Mouse (Mus musculus) intestine, embryonic 15.5 days (tissue): Measurements from ENCODE around the gene Ctns. TPM values are rescaled to one million over a fixed set of nuclear protein-coding genes. Genes with fewer than 3 reads are reported as not detected.

Experiments
- ATAC-seq: fragments of 200-750 bp; cut with Nextera tagmentation; 2 replicates; pipeline ENCODE4 v1.8.0; 2017; ENCODE audit warnings: moderate TSS enrichment, moderate library complexity
- H3K27ac ChIP-seq: fragments of 300-500 bp; sonication (generic); 2 replicates; pipeline ENCODE4 v1.5.1; 2015; ENCODE audit warnings: mild to moderate bottlenecking, inconsistent platforms
- H3K27me3 ChIP-seq: fragments of 300-500 bp; sonication (generic); replicated peaks from 2 replicates; pipeline ENCODE4 v1.6.1; 2015; ENCODE audit warnings: inconsistent platforms
- H3K36me3 ChIP-seq: fragments of 300-500 bp; sonication (generic); 2 replicates; pipeline ENCODE4 v1.6.1; 2015; ENCODE audit warnings: inconsistent platforms
- H3K4me1 ChIP-seq: fragments of 300-500 bp; sonication (generic); replicated peaks from 2 replicates; pipeline ENCODE4 v1.6.1; 2015; ENCODE audit warnings: inconsistent platforms
- H3K4me2 ChIP-seq: fragments of 300-500 bp; sonication (generic); replicated peaks from 2 replicates; pipeline ENCODE4 v1.6.1; 2015; ENCODE audit warnings: mild to moderate bottlenecking, inconsistent platforms
- H3K4me3 ChIP-seq: fragments of 300-500 bp; sonication (generic); replicated peaks from 2 replicates; pipeline ENCODE4 v1.5.1; 2015; ENCODE audit warnings: inconsistent platforms
- H3K9ac ChIP-seq: fragments of 300-500 bp; sonication (generic); 2 replicates; pipeline ENCODE4 v1.6.1; 2015; ENCODE audit warnings: inconsistent platforms
- H3K9me3 ChIP-seq: fragments of 300-500 bp; sonication (generic); 2 replicates; pipeline ENCODE4 v1.6.1; 2016; ENCODE audit warnings: inconsistent platforms
- WGBS: fragments of 180-500 bp; shearing (Covaris S2); methylation state at CpG from one replicate; pipeline ENCODE4 v1.1.7; 2015; 5-methylcytosine and 5-hydroxymethylcytosine counted together
- polyA plus RNA-seq: library from polyadenylated mRNA; unstranded; fragments of >200 nt; fragmentation: Nextera tagmentation; extraction: Ambion mirVana; gene quantifications from 2 replicates; pipeline ENCODE4 v1.2.1, GENCODE M21; 2015

Ctns gene
- polyA plus RNA-seq, 1 experiment from 2014 or later = 23.8 TPM

- H3K4me3 ChIP-seq = no peak overlapping the region
- WGBS = 87% methylated on average over 4 of the region's 4 CpGs
- H3K4me2 ChIP-seq = no peak overlapping the region
- no peak overlapping the region for H3K27ac ChIP-seq
- H3K27me3 ChIP-seq = peaks cover 22% of the 10 kb centered on the region
- no peaks in the 10 kb centered on the region for H3K9me3 ChIP-seq
- ATAC-seq = no peak
- H3K4me1 ChIP-seq = peaks cover 3% of the 10 kb centered on the region; the same call in 1 of the 2 replicates
- no peak overlapping the region for H3K9ac ChIP-seq
- H3K36me3 ChIP-seq = no peaks in the 10 kb centered on the region
These were observed 37.2 kb downstream of the Ctns start for GRCm38 (mm10) chr11:73161616-73162015.

GRCm38 (mm10) chr11:73160811-73161200 lies 38.0 kb downstream of the Ctns start:
- peak; percentile 58; the same call in 1 of the 2 replicates for ATAC-seq
- peak overlapping the region; percentile 88 for H3K4me2 ChIP-seq
- H3K36me3 ChIP-seq = no peaks in the 10 kb centered on the region
- H3K9ac ChIP-seq = no peak overlapping the region
- H3K4me1 ChIP-seq = peaks cover 3% of the 10 kb centered on the region; the same call in 1 of the 2 replicates
- H3K27ac ChIP-seq = no peak overlapping the region
- no peaks in the 10 kb centered on the region for H3K9me3 ChIP-seq
- peaks cover 22% of the 10 kb centered on the region for H3K27me3 ChIP-seq
- peak overlapping the region; percentile 42; the same call in 1 of the 2 replicates for H3K4me3 ChIP-seq
- WGBS = 22% methylated on average over 6 of the region's 6 CpGs

- peak within 1 kb of the TSS; percentile 88 for H3K4me2 ChIP-seq
- 3% methylated on average over 49 of the region's 49 CpGs for WGBS
- H3K4me3 ChIP-seq = peak within 1 kb of the TSS; percentile 42
- H3K27me3 ChIP-seq = peaks cover 22% of the 10 kb centered on the region
- H3K36me3 ChIP-seq = no peaks in the 10 kb centered on the region
- peaks cover 3% of the 10 kb centered on the region; the same call in 1 of the 2 replicates for H3K4me1 ChIP-seq
- H3K9ac ChIP-seq = peak within 1 kb of the TSS; percentile 45; the same call in 1 of the 2 replicates
- H3K9me3 ChIP-seq = no peaks in the 10 kb centered on the region
- no peak within 1 kb of the TSS for H3K27ac ChIP-seq
- peak; percentile 88 for ATAC-seq
These were observed 38.7 kb downstream of the Ctns start, which contains the start of gene P2rx5 for GRCm38 (mm10) chr11:73159957-73160810. Gene P2rx5, plus strand, starts transcription at chr11:73160421.

GRCm38 (mm10) chr11:73155071-73155470 lies 43.8 kb downstream of the Ctns start:
- no peak overlapping the region for H3K4me2 ChIP-seq
- no peak overlapping the region for H3K9ac ChIP-seq
- no peaks in the 10 kb centered on the region for H3K9me3 ChIP-seq
- no peak overlapping the region for H3K27ac ChIP-seq
- H3K27me3 ChIP-seq = peaks cover 10% of the 10 kb centered on the region
- no peak overlapping the region for H3K4me3 ChIP-seq
- no peak for ATAC-seq
- no peaks in the 10 kb centered on the region; the same call in 1 of the 2 replicates for H3K4me1 ChIP-seq
- no peaks in the 10 kb centered on the region for H3K36me3 ChIP-seq
- WGBS = 79% methylated on average over 6 of the region's 6 CpGs

- Histone ChIP-seq H3K4me1 (no peaks in the 10 kb centered on the region), H3K27me3 (no peaks in the 10 kb centered on the region), H3K9ac (no peak overlapping the region), H3K4me3 (no peak overlapping the region), H3K36me3 (no peaks in the 10 kb centered on the region), H3K9me3 (no peaks in the 10 kb centered on the region), H3K27ac (no peak overlapping the region), H3K4me2 (no peak overlapping the region)
- no peak for ATAC-seq
- WGBS = 83% methylated on average over 9 of the region's 9 CpGs
These were observed 50.6 kb downstream of the Ctns start for GRCm38 (mm10) chr11:73148209-73148608.

- no peak overlapping the region for H3K4me3 ChIP-seq
- no peaks in the 10 kb centered on the region for H3K36me3 ChIP-seq
- no peak overlapping the region for H3K27ac ChIP-seq
- no peak overlapping the region for H3K4me2 ChIP-seq
- no peak overlapping the region for H3K9ac ChIP-seq
- no peaks in the 10 kb centered on the region for H3K4me1 ChIP-seq
- whole genome bisulfite sequencing = 58% methylated on average over 7 of the region's 7 CpGs
- H3K27me3 ChIP-seq = no peaks in the 10 kb centered on the region
- ATAC-seq = no peak
- no peaks in the 10 kb centered on the region for H3K9me3 ChIP-seq
These were observed 51.9 kb downstream of the Ctns start for GRCm38 (mm10) chr11:73146975-73147365.

GRCm38 (mm10) chr11:73146026-73146974 lies 52.5 kb downstream of the Ctns start:
- no peak overlapping the region for H3K9ac ChIP-seq
- no peaks in the 10 kb centered on the region for H3K27me3 ChIP-seq
- no peaks in the 10 kb centered on the region for H3K4me1 ChIP-seq
- H3K4me2 ChIP-seq = no peak overlapping the region
- no peak overlapping the region for H3K27ac ChIP-seq
- no peaks in the 10 kb centered on the region for H3K36me3 ChIP-seq
- WGBS = 62% methylated on average over 11 of the region's 11 CpGs
- H3K9me3 ChIP-seq = no peaks in the 10 kb centered on the region
- ATAC-seq = no peak
- no peak overlapping the region for H3K4me3 ChIP-seq

- no peak overlapping the region for H3K4me3 ChIP-seq
These were observed 54.6 kb downstream of the Ctns start for GRCm38 (mm10) chr11:73144261-73144681.

GRCm38 (mm10) chr11:73137591-73138501 lies 61.0 kb downstream of the Ctns start, which contains the start of gene Haspin:
Gene Haspin, minus strand, starts transcription at chr11:73138294.
- Histone ChIP-seq H3K27ac (0 out of 2 replicates have a peak within 1 kb of the TSS, but pooled peaks have one; percentile 5), H3K4me3 (peak within 1 kb of the TSS; percentile 78), H3K4me1 (peaks cover 9% of the 10 kb centered on the region; the same call in 1 of the 2 replicates), H3K9ac (peak within 1 kb of the TSS; percentile 58), H3K36me3 (peaks cover 6% of the 10 kb centered on the region; the same call in 1 of the 2 replicates), H3K4me2 (peak within 1 kb of the TSS; percentile 63), H3K27me3 (no peaks in the 10 kb centered on the region), H3K9me3 (no peaks in the 10 kb centered on the region)
- peak; percentile 97 for ATAC-seq
- under 1% methylated on average over 81 of the region's 84 CpGs for WGBS

More at GRCm38 (mm10) chr11:73144261-73144681, 54.6 kb downstream of the Ctns start:
- Histone ChIP-seq H3K9ac (no peak overlapping the region), H3K4me1 (no peaks in the 10 kb centered on the region), H3K9me3 (no peaks in the 10 kb centered on the region), H3K27ac (no peak overlapping the region), H3K36me3 (no peaks in the 10 kb centered on the region), H3K27me3 (no peaks in the 10 kb centered on the region), H3K4me2 (no peak overlapping the region)
- WGBS = 48% methylated on average over 1 of the region's 1 CpGs
- ATAC-seq = no peak

- peak overlapping the region; percentile 63 for H3K4me2 ChIP-seq
- no peaks in the 10 kb centered on the region for H3K27me3 ChIP-seq
- ATAC-seq = peak; percentile 15
- H3K9ac ChIP-seq = peak overlapping the region; percentile 58
- H3K4me3 ChIP-seq = peak overlapping the region; percentile 78
- H3K27ac ChIP-seq = 0 out of 2 replicates have a peak overlapping the region, but pooled peaks have one; percentile 18
- peaks cover 8% of the 10 kb centered on the region; the same call in 1 of the 2 replicates for H3K36me3 ChIP-seq
- WGBS = 15% methylated on average over 11 of the region's 11 CpGs
- H3K9me3 ChIP-seq = no peaks in the 10 kb centered on the region
- H3K4me1 ChIP-seq = peaks cover 9% of the 10 kb centered on the region; the same call in 1 of the 2 replicates
These were observed 61.7 kb downstream of the Ctns start for GRCm38 (mm10) chr11:73137116-73137515.

GRCm38 (mm10) chr11:73136587-73136986 lies 62.3 kb downstream of the Ctns start:
- Histone ChIP-seq H3K27ac (0 out of 2 replicates have a peak overlapping the region, but pooled peaks have one; percentile 18), H3K4me1 (peaks cover 9% of the 10 kb centered on the region; the same call in 1 of the 2 replicates), H3K4me2 (peak overlapping the region; percentile 63), H3K27me3 (no peaks in the 10 kb centered on the region), H3K36me3 (peaks cover 9% of the 10 kb centered on the region; the same call in 1 of the 2 replicates), H3K4me3 (peak overlapping the region; percentile 78), H3K9me3 (no peaks in the 10 kb centered on the region), H3K9ac (peak overlapping the region; percentile 58)
- WGBS = 64% methylated on average over 6 of the region's 6 CpGs
- no peak for ATAC-seq
